Mouse (Mus musculus): ENCODE measurements around the gene Srrt. TPM values are rescaled to one million over a fixed set of nuclear protein-coding genes. Genes with fewer than 3 reads are reported as not detected.
A peak's percentile ranks its signal among the peaks of the same experiment; 100 is the strongest.

Gene Srrt
- total and polyA plus RNA-seq, 3 experiments = 291 to 454 TPM; not detected in 1

DNA sequence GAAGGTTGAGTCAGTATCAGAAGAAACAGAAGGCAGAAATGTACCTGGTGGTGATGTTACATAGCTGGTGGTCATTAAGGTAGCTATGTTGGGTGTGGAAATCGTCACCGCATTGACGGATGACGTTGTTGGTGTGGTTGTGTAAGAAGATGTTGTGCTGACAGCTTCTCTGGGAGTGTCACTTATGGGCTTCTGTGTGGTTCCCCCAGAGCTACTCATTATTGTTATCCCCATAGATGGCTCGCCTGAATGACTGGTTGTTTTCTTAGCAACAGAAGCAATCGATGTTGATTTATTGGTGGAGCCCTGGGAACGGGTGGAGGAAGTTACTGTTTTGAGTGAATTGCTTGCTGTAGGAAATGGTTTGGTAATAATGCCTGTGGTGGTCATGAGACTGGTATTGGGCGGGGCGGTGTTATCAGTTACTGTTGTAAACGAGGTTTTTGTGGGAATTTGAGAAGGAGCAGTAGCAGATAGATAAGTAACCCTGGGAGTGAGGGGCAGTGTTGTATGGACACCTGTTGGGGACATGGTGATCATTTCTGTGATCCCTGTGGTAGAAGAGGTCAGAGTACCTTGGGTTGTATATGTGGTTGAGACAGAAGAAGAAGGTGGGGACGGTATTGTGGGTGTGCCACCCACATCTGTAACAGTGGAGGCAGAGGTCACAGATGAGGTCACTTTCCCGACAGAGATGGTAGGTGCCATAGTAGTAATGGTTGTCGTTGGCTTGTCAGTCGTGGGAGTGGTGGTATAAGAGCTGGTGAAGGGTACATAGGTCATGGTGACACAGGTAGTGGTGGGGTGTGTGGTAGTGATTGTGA is 43.4 kb downstream of the Srrt start:
- DNase-seq (ENCODE audit: low read depth, low spot score) = peak; percentile 69
- H3K36me3 ChIP-seq (ENCODE audit: control insufficient read depth in 1 of 2, insufficient read depth in 2 of 2, low read length in 2 of 2) = peaks cover 0 to 10% of the 10 kb centered on the region in 2 experiments; a peak in 2 of 4 replicates
- H3K27me3 ChIP-seq (ENCODE audit: control insufficient read depth in 1 of 2, insufficient read depth in 2 of 2, low read length in 2 of 2) = no peaks in the 10 kb centered on the region
- no peaks in the 10 kb centered on the region for H3K79me2 ChIP-seq (ENCODE audit: control insufficient read depth, insufficient read depth, low read length, poor library complexity)
- H3K4me3 ChIP-seq (ENCODE audit: control insufficient read depth in 1 of 2, insufficient read depth in 1 of 2, low read depth in 2 of 2, low read length in 2 of 2) = peak overlapping the region; percentile 29 to 39
- peak overlapping the region; percentile 67 for H3K27ac ChIP-seq (ENCODE audit: control insufficient read depth, low read depth, low read length)
- no peaks in the 10 kb centered on the region for H3K9me3 ChIP-seq (replicated peaks; ENCODE audit: insufficient read depth, low read length)
- TF ChIP-seq NELFE (IDR thresholded peaks at IDR 0.05; ENCODE audit: low read depth, low read length) (no peak), EP300 (IDR thresholded peaks at IDR 0.05; ENCODE audit: low read depth in 1 of 2, low read length in 2 of 2) (peak; percentile 81 to 92), USF1 (IDR thresholded peaks at IDR 0.05; ENCODE audit: low read depth, low read length) (peak; percentile 72), JUND (IDR thresholded peaks at IDR 0.05; ENCODE audit: low read depth, low read length) (no peak), CTCF (IDR thresholded peaks at IDR 0.05 in 2 of 3, conservative IDR thresholded peaks at IDR 0.05 in 1 of 3; ENCODE audit: control insufficient read depth in 1 of 3, insufficient read depth in 1 of 3, low read depth in 2 of 3, low read length in 3 of 3, poor library complexity in 1 of 3, severe bottlenecking in 1 of 3) (no peak), MXI1 (IDR thresholded peaks at IDR 0.05; ENCODE audit: low read depth, low read length) (no peak), USF2 (IDR thresholded peaks at IDR 0.05; ENCODE audit: borderline replicate concordance in 1 of 2, insufficient read depth in 1 of 2, low read depth in 1 of 2, low read length in 2 of 2) (no peak), ETS1 (IDR thresholded peaks at IDR 0.05; ENCODE audit: low read depth, low read length) (peak; percentile 83), TAL1 (IDR thresholded peaks at IDR 0.05; ENCODE audit: low read length) (peak; percentile 46), GABPA (IDR thresholded peaks at IDR 0.05; ENCODE audit: low read depth, low read length) (no peak), ZC3H11A (IDR thresholded peaks at IDR 0.05; ENCODE audit: low read depth, low read length) (no peak), MYB (IDR thresholded peaks at IDR 0.05; ENCODE audit: low read depth, low read length) (peak; percentile 68; the same call in 1 of the 2 replicates), BHLHE40 (IDR thresholded peaks at IDR 0.05; ENCODE audit: borderline replicate concordance, low read depth, low read length) (peak; percentile 42; the same call in 1 of the 2 replicates), RCOR1 (IDR thresholded peaks at IDR 0.05; ENCODE audit: low read depth, low read length) (peak; percentile 56; the same call in 1 of the 2 replicates), UBTF (IDR thresholded peaks at IDR 0.05; ENCODE audit: borderline replicate concordance, insufficient read depth, low read depth, low read length) (no peak), ELF1 (IDR thresholded peaks at IDR 0.05; ENCODE audit: low read depth, low read length) (0 out of 2 replicates have a peak, but pooled peaks have one; percentile 7), HCFC1 (IDR thresholded peaks at IDR 0.05; ENCODE audit: low read depth, low read length) (no peak), GATA1 (IDR thresholded peaks at IDR 0.05; ENCODE audit: low read depth, low read length) (peak; percentile 85), MAX (IDR thresholded peaks at IDR 0.05; ENCODE audit: low read length) (no peak), NRF1 (IDR thresholded peaks at IDR 0.05; ENCODE audit: insufficient read depth, low read depth, low read length, poor library complexity, severe bottlenecking) (no peak), SMC3 (IDR thresholded peaks at IDR 0.05; ENCODE audit: low read depth, low read length) (no peak), KAT2A (conservative IDR thresholded peaks at IDR 0.05; ENCODE audit: low read depth, low read length) (no peak), POLR2AphosphoS5 (IDR thresholded peaks at IDR 0.05; ENCODE audit: borderline replicate concordance, low read depth, low read length) (no peak), ZKSCAN1 (IDR thresholded peaks at IDR 0.05; ENCODE audit: low read depth, low read length) (no peak), TCF12 (IDR thresholded peaks at IDR 0.05; ENCODE audit: low read depth, low read length) (peak; percentile 89), RAD21 (IDR thresholded peaks at IDR 0.05; ENCODE audit: low read depth, low read length) (no peak), CHD1 (IDR thresholded peaks at IDR 0.05; ENCODE audit: low read depth, low read length) (no peak), SIN3A (IDR thresholded peaks at IDR 0.05; ENCODE audit: low read length) (peak; percentile 76)
- peaks cover 3 to 17% of the 10 kb centered on the region in 2 experiments; a peak in 3 of 4 replicates for H3K4me1 ChIP-seq (ENCODE audit: control insufficient read depth in 1 of 2, insufficient read depth in 2 of 2, low read length in 2 of 2)
- H3K9ac ChIP-seq (ENCODE audit: control insufficient read depth, low read depth, low read length, poor library complexity, severe bottlenecking) = peak overlapping the region; percentile 48

Measured in MEL (cell line).